In the genomic region with DNA sequence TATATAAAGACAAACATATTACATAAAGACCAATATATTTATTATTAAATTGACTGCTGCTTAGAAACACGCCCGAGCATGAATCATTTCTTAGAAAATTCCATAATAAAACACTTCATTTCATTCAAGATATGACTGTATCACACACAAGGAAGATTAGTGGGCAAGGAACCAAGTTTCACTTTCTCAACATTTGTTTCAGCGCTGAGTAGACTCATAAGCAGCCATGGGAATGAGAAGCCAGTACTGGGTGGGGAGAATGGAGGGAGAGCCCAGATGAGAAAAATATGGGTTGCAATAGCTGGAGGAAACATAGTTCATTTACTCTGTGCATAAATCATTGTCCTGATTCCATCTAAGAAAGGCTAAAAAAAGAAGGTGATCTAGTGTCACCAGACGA, we compare ENCODE assay signal across 20 mouse cellular contexts.
DNase-seq lines count a peak whose midpoint lies in the region; ATAC-seq and TF ChIP-seq lines count a peak whose summit lies in the region.
"Had no signal": no experiment of that assay in that cellular context is flagged by ENCODE, and none has a peak within 500 bp of the region (broad histone marks: within the 10 kb centered on the region; RNA-seq: fewer than 3 reads in every experiment).

No protein-coding gene starts in this region.

- H3K27ac ChIP-seq in heart, embryonic 11.5 days (ENCODE audit: low read depth, low read length), result no peak overlapping the region
- no peak overlapping the region for H3K27ac ChIP-seq in kidney, postnatal 0 days
- H3K27ac ChIP-seq: embryonic facial prominence, embryonic 12.5 days; hindbrain, embryonic 10.5 days; left cerebral cortex, adult 2 months; limb, embryonic 13.5 days had no signal

- ATAC-seq in heart, embryonic 11.5 days (replicated peaks; ENCODE audit: insufficient number of reproducible peaks, low FRiP score, low TSS enrichment), result no peak
- no peak for ATAC-seq in kidney, postnatal 0 days (replicated peaks; ENCODE audit: low FRiP score, low read depth)
- ATAC-seq: liver, postnatal 0 days; midbrain, embryonic 16.5 days had no signal

- H3K27me3 ChIP-seq in heart, embryonic 11.5 days (ENCODE audit: control insufficient read depth, insufficient read depth, low read length), result no peaks in the 10 kb centered on the region
- H3K27me3 ChIP-seq in kidney, postnatal 0 days (ENCODE audit: insufficient read depth, low read length), result no peaks in the 10 kb centered on the region
- H3K27me3 ChIP-seq: embryonic facial prominence, embryonic 12.5 days; limb, embryonic 13.5 days had no signal

- no peaks in the 10 kb centered on the region for H3K36me3 ChIP-seq in heart, embryonic 11.5 days (ENCODE audit: control insufficient read depth, insufficient read depth, low read length)
- no peaks in the 10 kb centered on the region for H3K36me3 ChIP-seq in kidney, postnatal 0 days (ENCODE audit: insufficient read depth, low read length)
- H3K36me3 ChIP-seq: embryonic facial prominence, embryonic 12.5 days; G1E; hindbrain, embryonic 10.5 days; limb, embryonic 13.5 days had no signal

- peak; percentile 89 for DNase-seq in heart, adult 11 months
- DNase-seq in kidney, postnatal 0 days (ENCODE audit: low spot score), result peak; percentile 22
- DNase-seq in kidney, postnatal 10 days, result no peak
- peak; percentile 68 for DNase-seq in NIH3T3 (ENCODE audit: low read depth)
- peak; percentile 25 for DNase-seq in large intestine, adult 2 months (ENCODE audit: low read depth, low spot score)
- DNase-seq in layer of hippocampus, postnatal 14 days (ENCODE audit: low spot score in 2 of 2), result no peak
- DNase-seq: adrenal gland, postnatal 25 days; cerebellum, adult 2 months; kidney, adult 18-20 months; liver, postnatal 0 days; retina, postnatal 1 day; right cerebral cortex, postnatal 4 days; thymus, postnatal 36 days had no signal

- 0 out of 2 replicates have a peak, but pooled peaks cover 3% of the 10 kb centered on the region for H3K4me1 ChIP-seq in heart, embryonic 11.5 days (ENCODE audit: control insufficient read depth, insufficient read depth, low read length)
- H3K4me1 ChIP-seq in kidney, postnatal 0 days (replicated peaks; ENCODE audit: insufficient read depth, low read length), result no peaks in the 10 kb centered on the region
- H3K4me1 ChIP-seq: hindbrain, embryonic 10.5 days had no signal

- TF ChIP-seq CTCF in kidney, postnatal 0 days (IDR thresholded peaks at IDR 0.05; ENCODE audit: low read depth), result no peak

- no peaks in the 10 kb centered on the region for H3K9me3 ChIP-seq in heart, embryonic 11.5 days (replicated peaks; ENCODE audit: control insufficient read depth, low read length)
- no peaks in the 10 kb centered on the region for H3K9me3 ChIP-seq in kidney, postnatal 0 days (replicated peaks; ENCODE audit: low read length)
- H3K9me3 ChIP-seq: embryonic facial prominence, embryonic 12.5 days; hindbrain, embryonic 10.5 days; limb, embryonic 13.5 days had no signal

- no peak overlapping the region for H3K4me3 ChIP-seq in heart, embryonic 11.5 days (ENCODE audit: low read depth, low read length)
- no peak overlapping the region for H3K4me3 ChIP-seq in kidney, postnatal 0 days (replicated peaks; ENCODE audit: low read depth, low read length)
- H3K4me3 ChIP-seq: embryonic facial prominence, embryonic 12.5 days; hindbrain, embryonic 10.5 days; left cerebral cortex, adult 2 months; limb, embryonic 13.5 days had no signal

- no peak overlapping the region for H3K9ac ChIP-seq in heart, embryonic 11.5 days (ENCODE audit: low read depth, low read length)
- H3K9ac ChIP-seq in kidney, postnatal 0 days (ENCODE audit: low read depth, low read length), result no peak overlapping the region
- H3K9ac ChIP-seq: embryonic facial prominence, embryonic 12.5 days; limb, embryonic 13.5 days; liver, postnatal 0 days had no signal

- H3K4me2 ChIP-seq in heart, embryonic 11.5 days, result no peak overlapping the region
- no peak overlapping the region for H3K4me2 ChIP-seq in kidney, postnatal 0 days (ENCODE audit: low read length)
- H3K4me2 ChIP-seq: embryonic facial prominence, embryonic 12.5 days; limb, embryonic 13.5 days had no signal

- 80% methylated on average over 4 of the region's 4 CpGs for WGBS in heart, embryonic 11.5 days (ENCODE audit: insufficient replicate concordance)
- WGBS in kidney, postnatal 0 days, result 73% methylated on average over 4 of the region's 4 CpGs
- 30% methylated on average over 4 of the region's 4 CpGs for WGBS in large intestine, adult 2 months

Comparison
In these comparisons a context has a peak if more than half of its experiments do, and no peak if none do; other contexts are left out.
1. DNase-seq: peak in heart, adult 11 months (single experiment), kidney, postnatal 0 days (single experiment), NIH3T3 (single experiment) and large intestine, adult 2 months (single experiment); none in kidney, postnatal 10 days (single experiment) and layer of hippocampus, postnatal 14 days (0 of 2).